Mouse (Mus musculus): ENCODE measurements around the gene Mrps15.
"Not testable (repeated sequence)": the region's sequence is repeated elsewhere in the genome, so short reads cannot be mapped to it uniquely, and the experiment has no call there.

The Mrps15 gene

DNA sequence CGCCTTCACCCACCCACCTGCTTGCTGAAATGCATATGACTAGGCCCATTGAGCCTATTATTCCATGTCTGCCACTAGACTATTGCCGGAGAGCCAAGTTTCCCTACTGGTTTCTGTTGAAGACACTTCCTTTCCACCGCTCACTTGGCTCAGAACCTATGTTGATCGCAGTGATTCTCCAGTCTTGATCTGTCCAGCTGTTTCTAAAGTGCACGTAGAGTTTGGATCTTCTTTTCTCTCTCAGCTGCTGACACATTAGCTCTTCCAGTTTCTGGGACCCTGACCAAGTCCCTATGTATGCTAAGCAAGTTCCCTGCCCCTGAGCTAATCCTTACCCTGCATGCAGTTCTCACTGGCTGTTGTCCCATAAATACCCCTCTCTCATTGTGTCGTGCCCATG is 31.1 kb downstream of the Mrps15 start:
- DNase-seq (ENCODE audit: low spot score in 2 of 2) = no peak

DNA sequence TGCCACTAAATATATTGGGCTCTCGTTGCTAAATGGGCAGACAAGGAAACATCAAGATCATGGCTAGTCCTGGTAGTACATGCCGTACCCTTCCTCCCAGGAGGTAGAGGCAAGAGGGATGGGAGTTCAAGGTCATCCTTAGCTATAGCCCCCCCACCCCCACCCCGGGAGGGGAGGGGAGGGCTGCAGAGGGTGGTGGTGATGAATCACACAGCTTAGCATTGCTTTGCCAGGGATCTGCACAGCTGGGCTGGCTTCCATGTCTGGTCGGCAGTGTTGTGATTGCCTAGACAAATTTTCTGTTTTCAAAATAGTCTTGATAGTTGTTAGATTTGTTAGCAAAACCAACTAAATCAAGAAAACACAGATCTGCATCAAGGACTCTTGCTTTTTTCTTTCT is 32.5 kb downstream of the Mrps15 start:
- DNase-seq (ENCODE audit: low spot score in 2 of 2) = no peak

DNA sequence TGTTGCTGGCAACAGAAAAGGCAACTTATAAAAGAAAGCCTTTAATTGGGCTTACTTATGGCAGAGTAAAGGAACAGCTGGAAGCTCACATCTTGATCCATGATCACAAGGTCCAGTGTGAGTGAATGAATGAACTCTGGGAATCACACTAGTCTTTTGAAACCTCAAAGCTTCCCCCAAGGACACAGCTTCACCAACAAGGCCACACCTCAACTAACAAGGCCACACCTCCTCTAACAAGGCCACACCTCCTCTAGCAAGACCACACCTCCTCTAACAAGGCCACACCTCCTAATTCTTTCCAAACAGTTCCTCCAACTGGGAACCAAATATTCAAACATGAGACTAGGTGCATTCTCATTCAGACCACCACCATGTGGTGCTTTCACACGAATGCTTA is 34.9 kb downstream of the Mrps15 start:
- DNase-seq (ENCODE audit: low spot score in 2 of 2) = no peak

DNA sequence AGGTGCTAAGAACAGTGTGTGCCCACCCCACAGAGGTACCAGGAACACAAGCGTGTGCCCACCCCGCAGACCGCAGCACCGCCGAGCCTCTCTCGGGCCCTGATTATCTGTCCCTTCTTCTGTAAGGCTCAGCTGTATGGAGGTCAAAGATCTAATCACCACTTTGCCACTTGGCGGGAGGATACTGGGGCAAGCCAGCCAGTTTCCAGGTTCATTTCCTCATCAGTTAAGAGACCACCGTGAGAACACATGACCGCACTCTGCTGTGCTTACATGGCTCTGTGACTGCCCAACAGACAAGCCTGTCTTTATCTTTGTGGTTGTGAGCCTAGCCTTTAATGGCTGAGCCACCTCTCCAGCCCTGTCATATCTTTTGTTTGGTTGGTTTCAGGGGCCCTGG is 36.3 kb downstream of the Mrps15 start:
- DNase-seq (ENCODE audit: low spot score in 2 of 2) = no peak

DNA sequence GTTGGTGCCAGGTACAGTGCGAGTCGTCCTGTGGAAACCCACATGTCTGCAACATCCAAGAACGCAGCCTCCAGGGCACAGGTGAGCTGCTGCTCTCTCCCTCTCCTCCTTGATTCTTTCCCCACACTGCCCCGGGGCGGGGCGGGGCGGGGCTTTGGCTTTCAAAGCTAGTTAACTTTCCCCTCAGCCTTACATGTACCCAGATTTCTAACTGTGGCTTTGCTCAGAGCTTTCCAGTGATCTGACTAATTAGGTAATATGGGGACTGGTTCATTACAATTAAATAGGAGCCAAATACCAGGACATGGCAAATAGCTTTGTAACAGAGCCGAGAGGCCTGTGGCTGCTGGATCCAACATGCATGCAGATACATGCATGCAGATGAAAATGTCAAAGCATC is 37.7 kb downstream of the Mrps15 start:
- DNase-seq (ENCODE audit: low spot score in 2 of 2) = no peak

DNA sequence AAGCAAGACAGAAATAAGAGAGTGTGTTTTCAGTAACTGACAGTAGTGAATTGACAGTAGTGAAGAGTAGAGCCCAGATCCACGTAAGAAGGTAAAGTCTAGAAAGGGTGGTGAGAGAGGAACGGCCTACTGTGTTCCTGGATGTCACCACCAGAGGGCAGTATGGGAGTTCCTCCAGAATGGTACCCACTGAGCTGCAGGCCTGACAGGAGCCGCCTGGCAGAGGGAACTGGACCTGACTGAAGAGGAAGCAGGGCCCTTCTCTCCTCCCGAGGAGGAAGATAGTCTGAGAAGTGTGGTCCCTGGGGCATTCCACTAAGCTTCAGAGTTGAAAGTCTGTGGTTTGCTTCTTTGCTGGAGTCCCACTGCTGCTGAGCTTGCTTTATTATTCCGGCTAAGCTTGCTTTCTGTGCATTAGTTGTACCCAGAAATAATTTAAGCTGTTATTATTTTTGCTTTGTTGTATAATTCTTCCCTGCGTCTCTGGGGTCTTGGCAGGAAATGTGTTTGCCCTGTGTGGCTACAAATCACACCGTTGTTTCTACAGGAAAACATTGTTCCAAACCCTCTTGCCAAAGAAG is 39.4 kb downstream of the Mrps15 start:
- DNase-seq (ENCODE audit: low spot score in 2 of 2) = peak; percentile 80 to 82

DNA sequence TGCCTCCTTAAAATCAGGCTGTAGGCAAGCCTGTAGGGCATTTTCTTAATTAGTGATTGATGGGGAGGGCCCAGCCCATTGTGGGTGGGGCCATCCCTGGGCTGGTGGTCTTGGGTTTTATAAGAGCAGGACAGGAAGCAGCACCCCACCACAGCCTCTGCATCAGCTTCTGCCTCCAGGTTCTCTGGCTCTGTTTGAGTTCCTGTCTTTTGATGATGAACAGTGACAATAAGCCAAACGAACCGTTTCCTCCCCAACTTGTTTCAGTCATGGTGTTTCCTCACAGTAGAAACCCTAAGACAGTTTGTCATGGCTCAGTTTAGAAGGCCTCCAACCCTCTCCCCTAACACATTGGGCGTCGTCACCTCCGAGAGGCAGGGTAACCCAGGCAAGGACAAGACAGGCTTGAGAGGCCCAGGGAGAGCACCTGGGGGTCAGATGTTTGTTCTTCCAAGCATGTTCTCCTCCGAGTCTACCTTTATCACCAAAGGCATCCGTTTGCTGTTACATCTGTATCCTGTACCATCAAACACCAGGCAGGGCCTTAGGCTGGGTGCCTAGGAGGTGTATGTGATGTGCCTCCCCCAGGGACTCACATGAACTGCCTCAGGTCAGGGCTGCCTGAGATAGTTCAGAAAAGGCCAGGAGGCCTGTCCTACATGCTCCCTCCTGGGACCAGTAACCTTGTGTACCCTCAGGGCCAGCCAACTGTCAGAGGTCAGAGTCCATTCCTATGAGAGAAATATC is 43.5 kb downstream of the Mrps15 start:
- DNase-seq (ENCODE audit: low spot score in 2 of 2) = no peak

DNA sequence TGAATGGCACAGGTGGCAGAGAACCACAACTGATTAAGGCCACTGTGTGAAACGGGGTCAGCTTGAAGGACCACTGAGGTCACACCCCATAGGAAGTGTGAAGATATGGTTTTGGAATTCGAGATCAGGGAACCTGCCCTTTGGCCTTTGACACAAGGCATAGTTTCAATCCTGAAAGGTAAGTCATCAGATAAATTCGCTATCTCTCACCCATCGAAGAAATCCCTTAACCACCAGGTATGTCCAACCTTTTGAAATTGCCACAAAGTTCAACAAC is 44.1 kb downstream of the Mrps15 start:
- DNase-seq (ENCODE audit: low spot score in 2 of 2) = no peak

DNA sequence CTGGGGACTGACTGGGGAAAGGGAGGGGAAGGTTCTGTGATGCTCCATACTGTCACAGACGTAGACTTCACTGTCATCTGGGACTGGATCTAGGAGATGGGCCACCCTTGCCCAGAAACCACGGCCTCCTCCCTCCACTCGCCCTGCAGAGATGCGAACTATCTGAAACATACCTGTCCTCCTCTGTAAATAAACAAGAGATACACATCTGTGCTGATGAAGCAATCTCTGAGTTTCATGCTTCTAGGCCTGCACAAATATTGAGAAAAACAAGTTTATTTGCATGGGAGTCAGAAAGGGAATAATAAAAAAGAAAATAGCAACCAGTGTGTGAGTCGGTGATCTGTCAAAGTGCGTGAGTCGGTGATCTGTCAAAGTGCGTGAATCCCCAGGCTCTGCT is 45.1 kb downstream of the Mrps15 start:
- no peak for DNase-seq (ENCODE audit: low spot score in 2 of 2)

DNA sequence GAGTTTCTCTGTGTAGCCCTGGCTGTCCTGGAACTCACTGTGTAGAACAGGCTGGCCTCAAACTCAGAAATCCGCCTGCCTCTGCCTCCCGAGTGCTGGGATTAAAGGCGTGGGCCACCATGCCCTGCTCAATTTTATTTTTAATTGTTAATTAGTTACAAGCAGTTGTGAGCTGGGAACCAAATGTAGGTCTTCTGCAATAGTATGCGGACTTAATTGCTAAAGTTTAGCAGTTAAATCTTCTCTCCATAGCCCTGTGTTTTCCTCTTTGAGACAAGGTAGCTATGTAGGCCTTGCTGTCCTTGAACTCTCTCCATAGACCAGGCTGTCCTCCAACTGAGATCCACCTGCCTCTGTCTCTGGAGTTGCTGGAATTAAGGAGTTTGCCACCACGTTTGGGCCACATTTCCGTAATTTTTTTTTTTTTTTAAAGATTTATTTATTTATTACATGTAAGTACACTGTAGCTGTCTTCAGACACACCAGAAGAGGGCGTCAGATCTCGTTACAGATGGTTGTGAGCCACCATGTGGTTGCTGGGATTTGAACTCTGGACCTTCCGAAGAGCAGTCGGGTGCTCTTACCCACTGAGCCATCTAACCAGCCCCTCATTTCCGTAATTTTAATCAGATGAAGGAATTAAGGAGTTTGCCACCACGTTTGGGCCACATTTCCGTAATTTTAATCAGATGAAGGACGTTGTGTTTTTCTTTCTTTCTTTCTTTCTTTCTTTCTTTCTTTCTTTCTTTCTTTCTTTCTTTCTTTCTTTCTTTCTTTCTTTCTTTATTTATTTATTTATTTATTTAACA is 49.1 kb downstream of the Mrps15 start:
- not testable (repeated sequence) for DNase-seq (ENCODE audit: low spot score in 2 of 2)

DNA sequence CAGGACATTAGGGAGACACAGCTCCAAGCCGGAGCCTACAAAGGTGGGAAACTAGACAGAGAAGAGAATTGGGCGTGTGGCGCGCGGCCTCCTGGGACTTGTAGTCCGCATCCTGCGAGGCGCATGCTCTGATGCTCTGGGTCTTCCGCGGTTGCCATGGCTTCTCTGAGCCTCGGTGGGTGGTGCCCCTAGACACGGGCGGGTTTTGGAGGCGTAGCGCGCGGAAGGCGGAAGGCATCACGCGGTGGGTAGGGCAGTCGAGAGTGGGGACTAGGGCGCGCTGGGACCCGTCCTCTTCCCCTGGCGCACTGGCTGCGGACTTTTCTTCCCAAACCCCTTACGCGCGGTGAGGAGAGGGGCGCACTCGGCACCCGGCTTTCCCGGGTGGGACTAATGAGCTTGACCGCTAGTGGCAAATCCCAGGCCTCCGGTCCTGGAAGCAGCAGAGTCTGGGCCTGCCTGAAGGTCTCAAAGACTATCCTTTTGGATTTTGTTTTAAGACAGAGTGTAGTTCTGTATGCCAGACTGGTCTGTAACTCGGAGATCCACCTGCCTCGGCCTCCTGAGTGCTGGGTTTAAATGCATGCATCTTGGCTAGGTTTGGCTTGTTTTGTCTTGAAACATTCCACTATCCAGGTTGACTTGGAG is 49.9 kb downstream of the Mrps15 start, which contains the start of gene Lsm10:
Gene Lsm10, plus strand, starts transcription at position 160 of the 648 bp plus-strand sequence.
- DNase-seq (ENCODE audit: low spot score in 2 of 2) = peak; percentile 96 to 97

DNA sequence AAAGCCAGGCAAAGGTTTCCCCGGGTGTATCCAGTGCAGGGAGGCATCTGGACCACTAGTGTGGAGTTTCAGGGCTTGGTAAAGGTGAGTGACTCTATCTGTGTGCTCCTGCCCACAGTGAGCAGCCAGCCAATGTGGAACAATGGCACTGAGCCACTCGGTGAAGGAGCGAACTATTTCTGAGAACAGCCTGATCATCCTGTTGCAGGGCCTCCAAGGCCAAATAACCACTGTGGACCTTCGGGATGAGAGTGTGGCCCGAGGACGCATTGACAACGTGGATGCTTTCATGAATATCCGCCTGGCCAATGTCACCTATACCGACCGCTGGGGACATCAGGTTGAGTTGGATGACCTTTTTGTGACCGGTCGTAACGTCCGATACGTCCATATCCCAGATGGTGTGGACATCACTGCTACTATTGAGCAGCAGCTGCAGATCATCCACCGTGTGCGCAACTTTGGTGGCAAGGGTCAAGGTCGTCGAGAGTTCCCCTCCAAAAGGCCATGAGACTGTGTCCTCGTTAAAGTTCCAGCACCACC is 51.1 kb downstream of the Mrps15 start:
- DNase-seq (ENCODE audit: low spot score in 2 of 2) = no peak

DNA sequence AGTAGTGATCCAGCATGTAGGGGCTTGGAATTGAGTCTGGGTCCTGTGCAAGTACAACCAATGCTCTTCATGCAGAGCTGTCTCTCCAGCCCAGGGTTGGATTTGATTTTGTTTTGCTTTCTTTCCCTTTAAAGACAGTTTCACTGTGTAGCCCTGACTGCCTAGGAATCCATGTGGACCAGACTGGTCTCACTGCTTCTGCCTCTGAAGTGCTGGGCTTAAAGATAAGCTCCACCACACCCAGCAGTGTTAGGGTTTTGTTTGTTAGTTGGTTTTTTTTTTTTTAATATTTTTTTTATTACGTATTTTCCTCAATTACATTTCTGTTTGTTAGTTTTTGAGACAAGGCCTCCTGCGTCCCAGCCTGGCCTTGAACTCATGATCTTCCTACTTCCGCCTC is 52.6 kb downstream of the Mrps15 start:
- DNase-seq (ENCODE audit: low spot score in 2 of 2) = no peak

DNA sequence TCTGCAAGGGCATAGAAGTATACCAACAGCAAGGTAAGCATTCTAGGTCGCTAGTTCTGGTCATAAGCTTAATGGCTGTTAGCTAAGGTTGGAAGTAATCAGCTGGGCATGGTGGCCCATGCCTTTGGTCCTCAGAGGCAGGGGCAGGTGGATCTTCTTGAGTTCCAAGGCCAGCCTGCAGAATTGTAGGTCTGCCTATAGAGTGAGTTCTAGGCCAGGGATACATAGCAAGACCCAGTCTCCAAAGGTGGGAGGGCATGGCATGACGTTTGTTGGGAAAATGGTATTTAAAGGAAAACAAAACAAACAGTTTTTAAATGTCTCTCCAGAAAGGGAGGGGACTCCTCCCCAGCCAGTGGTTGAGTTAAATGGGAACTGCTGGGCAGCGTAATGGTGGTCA is 54.0 kb downstream of the Mrps15 start:
- no peak for DNase-seq (ENCODE audit: low spot score in 2 of 2)

DNA sequence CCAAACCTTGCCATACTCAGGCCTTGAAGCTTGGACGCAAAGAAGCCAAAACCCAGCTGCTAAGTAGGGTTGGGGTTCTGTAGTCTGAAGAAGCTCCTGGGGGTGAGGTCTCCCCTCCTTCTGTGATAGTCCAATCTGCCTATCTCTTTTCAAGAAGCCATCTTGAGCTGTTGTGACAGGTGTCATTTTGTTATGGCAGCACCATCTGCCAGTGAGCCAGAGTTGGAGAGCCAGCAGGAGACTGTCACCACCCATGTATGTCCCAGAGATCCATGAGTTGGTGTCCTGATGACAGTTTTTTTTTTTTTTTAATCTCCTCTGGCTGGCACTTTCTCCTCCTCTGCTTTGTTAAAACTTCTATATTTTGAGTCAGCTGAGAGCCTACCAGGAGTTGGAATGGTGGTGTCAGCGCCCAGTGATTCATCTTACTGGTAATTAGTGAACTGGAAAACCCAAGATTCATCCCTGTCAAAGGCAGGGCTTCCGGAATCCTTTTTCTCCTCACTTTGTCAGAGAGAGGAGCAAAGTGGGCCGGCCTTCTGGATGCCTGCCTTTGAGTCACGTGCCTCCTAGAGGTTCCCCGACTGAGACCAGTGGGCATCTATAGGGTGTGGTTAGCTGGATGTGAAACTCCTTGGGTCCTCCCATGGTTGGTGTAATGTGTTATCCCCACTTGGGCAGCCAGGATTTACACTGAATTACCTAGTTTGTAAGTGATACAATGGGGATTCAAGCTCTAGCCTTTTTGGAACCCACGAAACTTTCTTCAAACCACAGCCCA is 55.5 kb downstream of the Mrps15 start:
- no peak for DNase-seq (ENCODE audit: low spot score in 2 of 2)

DNA sequence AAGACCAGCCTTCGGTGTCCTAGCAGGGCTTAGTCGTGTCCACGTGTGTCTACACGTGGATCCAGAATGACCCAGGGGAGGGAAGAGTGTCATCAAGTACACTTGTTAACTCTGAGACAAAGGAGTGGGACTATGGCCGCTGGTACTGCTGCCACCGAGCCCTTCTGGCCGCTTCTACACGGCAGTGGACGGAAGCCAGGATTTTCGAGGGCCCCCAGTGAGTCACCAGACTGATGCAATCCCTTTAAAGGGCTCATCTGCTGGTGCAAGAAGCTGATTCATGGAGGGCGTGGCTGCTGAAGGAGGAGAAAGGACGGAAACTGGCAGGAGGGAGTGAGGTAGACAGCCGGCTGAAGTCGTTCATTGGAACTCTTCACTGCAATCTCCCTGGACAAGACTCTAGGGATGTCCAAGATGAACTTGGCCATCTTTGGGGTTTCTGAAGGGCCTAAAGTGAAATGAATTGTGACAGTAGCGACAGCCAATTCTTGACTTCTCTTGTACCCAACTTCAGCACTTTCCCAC is 56.4 kb downstream of the Mrps15 start:
- DNase-seq (ENCODE audit: low spot score in 2 of 2) = peak; percentile 73 to 81

DNA sequence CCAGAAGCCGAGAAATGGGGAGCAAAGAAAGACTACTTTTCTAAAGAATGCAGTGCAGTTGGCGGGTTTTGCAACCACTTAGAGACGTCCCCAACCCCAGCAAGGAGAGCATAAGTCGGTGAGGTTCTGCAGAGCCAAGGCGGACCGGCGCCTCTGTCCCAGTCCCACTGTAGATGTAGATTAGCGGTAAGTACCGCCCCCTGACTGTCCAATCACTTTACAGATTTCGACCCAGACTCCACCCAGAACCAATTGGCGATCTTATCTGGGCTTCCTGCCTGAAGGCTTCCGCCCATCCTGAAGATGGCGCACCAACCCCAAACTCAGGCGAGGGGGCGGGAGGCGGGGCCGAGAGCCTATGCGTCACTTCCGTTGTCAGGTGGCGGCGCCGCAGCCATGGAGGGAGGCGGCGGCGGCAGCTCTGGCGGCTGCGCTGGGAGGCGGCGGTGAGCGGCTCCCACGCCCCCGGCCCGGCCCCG is 56.9 kb downstream of the Mrps15 start, which contains the start of gene Stk40:
Gene Stk40, plus strand, starts transcription at position 368 of the 479 bp plus-strand sequence.
- DNase-seq (ENCODE audit: low spot score in 2 of 2) = peak; percentile 94 to 95

DNA sequence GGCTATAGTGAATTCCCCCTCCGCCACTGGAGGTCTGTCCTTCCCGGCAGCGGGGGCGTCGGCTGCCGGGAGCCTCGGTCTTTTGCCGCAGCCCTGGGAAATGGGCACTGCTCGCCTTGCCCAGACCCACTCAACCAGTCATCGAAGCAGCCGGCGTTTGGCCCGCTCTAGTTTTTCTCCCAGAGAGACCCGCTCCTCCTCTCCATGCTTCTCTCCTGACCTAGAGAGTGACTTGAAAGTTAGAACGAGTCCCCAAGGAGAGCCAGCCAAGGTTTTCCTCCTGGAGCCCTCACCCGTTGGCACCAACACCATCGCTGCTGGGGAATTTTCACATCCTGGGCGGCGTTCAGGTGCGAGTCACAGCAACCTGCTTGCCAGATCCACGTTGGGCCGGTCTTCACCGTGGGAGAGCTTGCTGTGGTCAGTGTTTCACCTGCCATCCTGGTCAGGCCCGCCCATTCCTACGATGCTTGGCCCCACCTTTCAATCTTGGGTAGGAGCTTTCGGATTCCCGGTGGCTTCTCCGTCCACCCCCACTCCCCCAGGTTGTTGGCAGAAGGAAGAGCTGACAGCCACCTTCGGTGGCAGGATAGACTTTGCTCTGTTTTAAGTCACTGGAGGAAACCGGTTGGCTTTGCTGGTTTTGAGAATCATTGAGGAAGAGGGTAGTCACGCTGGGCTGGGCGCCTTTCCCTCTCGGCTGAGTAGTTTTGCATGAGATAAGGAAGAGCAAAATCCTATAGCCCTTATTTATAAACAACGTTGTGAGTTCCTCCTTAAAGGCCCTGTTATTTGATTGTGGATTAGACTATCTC is 57.7 kb downstream of the Mrps15 start:
- DNase-seq (ENCODE audit: low spot score in 2 of 2) = peak; percentile 33 to 50
